Mouse (Mus musculus) mouse embryonic stem cell (cell line): ENCODE results near the gene D630045J12Rik.

ENCODE experiments used
- in situ Hi-C, 2 experiments: fragments of 300-500 bp; cut with MboI; formaldehyde crosslinking; loops; 1 replicate in 1 of 2; 3 replicates in 1 of 2; pipeline ENCODE4 v1.14.3; 2019 to 2020; ENCODE audit warnings: low sequenced_read_pairs in 2 of 2, low pct_unique_long_range_greater_than_20kb in 1 of 2, mixed read lengths in 1 of 2; ENCODE audit not compliant: unreplicated experiment in 1 of 2

D630045J12Rik gene

GRCm38 (mm10) chr6:38156204-38156603, 97.6 kb downstream of the D630045J12Rik start:
- in situ Hi-C loops = loop anchor here in 1 of 2 experiments (5.0 kb wide), 1 partner anchor 106 kb away; no protein-coding TSS in a partner anchor

GRCm38 (mm10) chr6:38152305-38152704, 101.5 kb downstream of the D630045J12Rik start:
- in situ Hi-C loops = no loop called here

- in situ Hi-C loops = no loop called here
Observed at GRCm38 (mm10) chr6:38149483-38149882, 104.3 kb downstream of the D630045J12Rik start.

- in situ Hi-C loops = no loop called here
Observed at GRCm38 (mm10) chr6:38148626-38149025, 105.2 kb downstream of the D630045J12Rik start.

GRCm38 (mm10) chr6:38147301-38147700, 106.5 kb downstream of the D630045J12Rik start:
- in situ Hi-C loops = no loop called here

- in situ Hi-C loops = no loop called here
Observed at GRCm38 (mm10) chr6:38145463-38146065, 108.2 kb downstream of the D630045J12Rik start.

- in situ Hi-C loops = no loop called here
Observed at GRCm38 (mm10) chr6:38144161-38144998, 109.4 kb downstream of the D630045J12Rik start.

- in situ Hi-C loops = no loop called here
Observed at GRCm38 (mm10) chr6:38140402-38140801, 113.4 kb downstream of the D630045J12Rik start.

GRCm38 (mm10) chr6:38139086-38139485, 114.7 kb downstream of the D630045J12Rik start:
- in situ Hi-C loops = no loop called here

- in situ Hi-C loops = no loop called here
Observed at GRCm38 (mm10) chr6:38134806-38135559, 118.8 kb downstream of the D630045J12Rik start.

- in situ Hi-C loops = no loop called here
Observed at GRCm38 (mm10) chr6:38131801-38132231, 122.0 kb downstream of the D630045J12Rik start.

- in situ Hi-C loops = no loop called here
Observed at GRCm38 (mm10) chr6:38129883-38130282, 123.9 kb downstream of the D630045J12Rik start.

GRCm38 (mm10) chr6:38128115-38128514, 125.7 kb downstream of the D630045J12Rik start:
- in situ Hi-C loops = no loop called here

- in situ Hi-C loops = no loop called here
Observed at GRCm38 (mm10) chr6:38125462-38125861, 128.3 kb downstream of the D630045J12Rik start.

GRCm38 (mm10) chr6:38124882-38125281, 128.9 kb downstream of the D630045J12Rik start:
- in situ Hi-C loops = no loop called here

GRCm38 (mm10) chr6:38124207-38124835, 129.5 kb downstream of the D630045J12Rik start, which contains the start of gene Atp6v0a4:
Gene Atp6v0a4, minus strand, starts transcription at chr6:38124586.
- in situ Hi-C loops = no loop called here

GRCm38 (mm10) chr6:38123471-38124206, 130.2 kb downstream of the D630045J12Rik start:
- in situ Hi-C loops = no loop called here

GRCm38 (mm10) chr6:38122791-38123190, 131.0 kb downstream of the D630045J12Rik start:
- in situ Hi-C loops = no loop called here
